Mouse (Mus musculus) stomach, embryonic 16.5 days (tissue): ENCODE measurements around the gene Mgmt. TPM values are rescaled to one million over a fixed set of nuclear protein-coding genes. Genes with fewer than 3 reads are reported as not detected.

Source experiments
- ATAC-seq: fragments of 200-750 bp; cut with Nextera tagmentation; 2 replicates; pipeline ENCODE4 v1.8.0; 2017; ENCODE audit warnings: moderate number of reproducible peaks, moderate TSS enrichment; ENCODE audit not compliant: insufficient read depth, low FRiP score
- H3K27ac ChIP-seq: fragments of 300-500 bp; sonication (generic); 2 replicates; pipeline ENCODE4 v1.5.1; 2014; ENCODE audit warnings: low read length
- H3K27me3 ChIP-seq: fragments of 300-500 bp; sonication (generic); 2 replicates; pipeline ENCODE4 v1.6.1; 2014; ENCODE audit warnings: low read length, control low read depth, mixed read lengths; ENCODE audit not compliant: control insufficient read depth, insufficient read depth
- H3K36me3 ChIP-seq: fragments of 300-500 bp; sonication (generic); 2 replicates; pipeline ENCODE4 v1.6.1; 2014; ENCODE audit warnings: low read length; ENCODE audit not compliant: control insufficient read depth, insufficient read depth
- H3K4me1 ChIP-seq: fragments of 300-500 bp; sonication (generic); 2 replicates; pipeline ENCODE4 v1.6.1; 2014; ENCODE audit warnings: low read length, control low read depth, mixed read lengths; ENCODE audit not compliant: control insufficient read depth, insufficient read depth
- H3K4me2 ChIP-seq: fragments of 300-500 bp; sonication (generic); 2 replicates; pipeline ENCODE4 v1.6.1; 2014; ENCODE audit warnings: low read depth, low read length, mixed read lengths
- H3K4me3 ChIP-seq: fragments of 300-500 bp; sonication (generic); replicated peaks from 2 replicates; pipeline ENCODE4 v1.5.1; 2014; ENCODE audit warnings: mild to moderate bottlenecking, low read length
- H3K9ac ChIP-seq: fragments of 300-500 bp; sonication (generic); 2 replicates; pipeline ENCODE4 v1.6.1; 2014; ENCODE audit warnings: low read length
- H3K9me3 ChIP-seq: fragments of 300-500 bp; sonication (generic); replicated peaks from 2 replicates; pipeline ENCODE4 v1.6.1; 2016; ENCODE audit warnings: low read length, control low read depth; ENCODE audit not compliant: control insufficient read depth
- WGBS: fragments of 180-500 bp; shearing (Covaris S2); extraction: QIAGEN DNeasy Blood & Tissue Kit; methylation state at CpG from one replicate; pipeline ENCODE4 v1.1.7; 2014; 5-methylcytosine and 5-hydroxymethylcytosine counted together
- polyA plus RNA-seq: library from polyadenylated mRNA; unstranded; fragments of >200 nt; fragmentation: Nextera tagmentation; extraction: Ambion mirVana; gene quantifications from 2 replicates; pipeline ENCODE4 v1.2.1, GENCODE M21; 2015

The Mgmt gene
- polyA plus RNA-seq: 7.3 and 7.8 TPM in 2 replicates

GRCm38 (mm10) chr7:136894106-136894986 lies at the start of gene Mgmt:
Gene Mgmt, plus strand, starts transcription at chr7:136894614.
- H3K9ac ChIP-seq: peak within 1 kb of the TSS; percentile 72
- WGBS: 9% methylated on average over 33 of the region's 33 CpGs
- peaks cover 13% of the 10 kb centered on the region; the same call in 1 of the 2 replicates for H3K4me1 ChIP-seq
- no peaks in the 10 kb centered on the region for H3K9me3 ChIP-seq
- no peaks in the 10 kb centered on the region for H3K27me3 ChIP-seq
- peak within 1 kb of the TSS; percentile 72 for H3K27ac ChIP-seq
- peak; percentile 100 for ATAC-seq
- peak within 1 kb of the TSS; percentile 51 for H3K4me3 ChIP-seq
- H3K36me3 ChIP-seq: no peaks in the 10 kb centered on the region
- H3K4me2 ChIP-seq: peak within 1 kb of the TSS; percentile 77

GRCm38 (mm10) chr7:136844835-136845234 lies 49.6 kb upstream of the Mgmt start:
- 67% methylated on average over 5 of the region's 5 CpGs for WGBS
- H3K27ac ChIP-seq: no peak overlapping the region

GRCm38 (mm10) chr7:136845321-136845720 lies 49.1 kb upstream of the Mgmt start:
- ATAC-seq: no peak
- Histone ChIP-seq H3K36me3 (no peaks in the 10 kb centered on the region), H3K4me3 (no peak overlapping the region), H3K4me1 (peaks cover 19% of the 10 kb centered on the region), H3K4me2 (no peak overlapping the region), H3K27me3 (no peaks in the 10 kb centered on the region), H3K9me3 (no peaks in the 10 kb centered on the region), H3K9ac (no peak overlapping the region), H3K27ac (no peak overlapping the region)
- WGBS: 37% methylated on average over 9 of the region's 9 CpGs

More at GRCm38 (mm10) chr7:136844835-136845234, 49.6 kb upstream of the Mgmt start:
- Histone ChIP-seq H3K27me3 (no peaks in the 10 kb centered on the region), H3K9ac (no peak overlapping the region), H3K9me3 (no peaks in the 10 kb centered on the region), H3K4me2 (no peak overlapping the region), H3K4me1 (peaks cover 18% of the 10 kb centered on the region), H3K4me3 (no peak overlapping the region), H3K36me3 (no peaks in the 10 kb centered on the region)
- ATAC-seq: no peak

GRCm38 (mm10) chr7:136846086-136846620 lies 48.3 kb upstream of the Mgmt start:
- H3K9ac ChIP-seq: no peak overlapping the region
- no peak overlapping the region for H3K4me3 ChIP-seq
- no peak overlapping the region for H3K27ac ChIP-seq
- H3K4me2 ChIP-seq: no peak overlapping the region
- H3K27me3 ChIP-seq: no peaks in the 10 kb centered on the region
- H3K36me3 ChIP-seq: no peaks in the 10 kb centered on the region
- peaks cover 12% of the 10 kb centered on the region; the same call in 1 of the 2 replicates for H3K4me1 ChIP-seq
- 73% methylated on average over 10 of the region's 10 CpGs for WGBS
- no peak for ATAC-seq
- H3K9me3 ChIP-seq: no peaks in the 10 kb centered on the region

- Histone ChIP-seq H3K4me1 (peaks cover 12% of the 10 kb centered on the region; the same call in 1 of the 2 replicates), H3K9me3 (no peaks in the 10 kb centered on the region), H3K27me3 (no peaks in the 10 kb centered on the region), H3K4me3 (no peak overlapping the region), H3K27ac (no peak overlapping the region), H3K36me3 (no peaks in the 10 kb centered on the region), H3K9ac (no peak overlapping the region), H3K4me2 (no peak overlapping the region)
- ATAC-seq: no peak
- 85% methylated on average over 6 of the region's 6 CpGs for WGBS
These were observed 46.8 kb upstream of the Mgmt start for GRCm38 (mm10) chr7:136847601-136848000.

- no peak for ATAC-seq
These were observed 45.7 kb upstream of the Mgmt start for GRCm38 (mm10) chr7:136848761-136849160.

GRCm38 (mm10) chr7:136849811-136850210 lies 44.6 kb upstream of the Mgmt start:
- Histone ChIP-seq H3K9ac (no peak overlapping the region), H3K36me3 (no peaks in the 10 kb centered on the region), H3K4me2 (no peak overlapping the region), H3K4me3 (no peak overlapping the region), H3K27ac (no peak overlapping the region), H3K27me3 (no peaks in the 10 kb centered on the region), H3K4me1 (peaks cover 8% of the 10 kb centered on the region; the same call in 1 of the 2 replicates), H3K9me3 (no peaks in the 10 kb centered on the region)
- no peak for ATAC-seq
- 80% methylated on average over 3 of the region's 3 CpGs for WGBS

More at GRCm38 (mm10) chr7:136848761-136849160, 45.7 kb upstream of the Mgmt start:
- 84% methylated on average over 8 of the region's 8 CpGs for WGBS
- Histone ChIP-seq H3K9ac (no peak overlapping the region), H3K27me3 (no peaks in the 10 kb centered on the region), H3K27ac (no peak overlapping the region), H3K9me3 (no peaks in the 10 kb centered on the region), H3K4me2 (no peak overlapping the region), H3K4me1 (peaks cover 12% of the 10 kb centered on the region; the same call in 1 of the 2 replicates), H3K36me3 (no peaks in the 10 kb centered on the region), H3K4me3 (no peak overlapping the region)

- H3K27ac ChIP-seq: no peak overlapping the region
- H3K4me3 ChIP-seq: no peak overlapping the region
- no peak overlapping the region for H3K4me2 ChIP-seq
- H3K36me3 ChIP-seq: no peaks in the 10 kb centered on the region
- no peaks in the 10 kb centered on the region for H3K27me3 ChIP-seq
- 48% methylated on average over 5 of the region's 5 CpGs for WGBS
- H3K9me3 ChIP-seq: no peaks in the 10 kb centered on the region
- H3K9ac ChIP-seq: no peak overlapping the region
- ATAC-seq: no peak
- 0 out of 2 replicates have a peak, but pooled peaks cover 5% of the 10 kb centered on the region for H3K4me1 ChIP-seq
These were observed 44.1 kb upstream of the Mgmt start for GRCm38 (mm10) chr7:136850339-136850738.

GRCm38 (mm10) chr7:136851946-136852345 lies 42.5 kb upstream of the Mgmt start:
- Histone ChIP-seq H3K9ac (no peak overlapping the region), H3K9me3 (no peaks in the 10 kb centered on the region), H3K27me3 (no peaks in the 10 kb centered on the region), H3K4me3 (no peak overlapping the region), H3K36me3 (no peaks in the 10 kb centered on the region), H3K27ac (no peak overlapping the region), H3K4me2 (no peak overlapping the region), H3K4me1 (0 out of 2 replicates have a peak, but pooled peaks cover 2% of the 10 kb centered on the region)
- 70% methylated on average over 8 of the region's 8 CpGs for WGBS
- no peak for ATAC-seq
